Mouse (Mus musculus): ENCODE measurements around the gene Fut7. TPM values are rescaled to one million over a fixed set of nuclear protein-coding genes. Genes with fewer than 3 reads are reported as not detected.
"Not testable (repeated sequence)": the region's sequence is repeated elsewhere in the genome, so short reads cannot be mapped to it uniquely, and the experiment has no call there.

The Fut7 gene
- polyA plus RNA-seq, 1 experiment from 2014 or later, result not detected

DNA sequence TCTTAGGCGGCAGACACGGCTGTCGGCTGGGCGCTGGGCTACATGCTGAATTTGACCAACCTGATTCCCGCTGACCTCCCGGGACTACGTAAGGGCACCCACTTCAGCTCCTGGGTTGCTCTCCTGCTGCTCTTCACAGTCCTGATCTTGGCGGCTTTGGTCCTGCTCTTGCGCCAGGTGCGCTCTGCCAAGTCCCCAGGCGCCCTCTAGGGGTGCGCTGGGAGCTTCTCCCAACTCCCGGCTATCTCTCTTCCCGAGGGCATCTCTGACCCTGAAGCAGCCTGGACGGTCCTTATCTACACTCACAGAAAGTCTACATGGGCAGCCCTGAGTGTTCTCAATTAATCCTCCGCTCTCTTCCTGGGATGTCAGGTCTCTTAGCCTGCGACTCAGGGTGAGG lies 22.3 kb upstream of the Fut7 start:
- Histone ChIP-seq H3K4me1 (peaks cover 23% of the 10 kb centered on the region), H3K27me3 (ENCODE audit: insufficient read depth, poor library complexity, severe bottlenecking) (peaks cover 98% of the 10 kb centered on the region), H3K36me3 (no peaks in the 10 kb centered on the region), H3K9me3 (no peaks in the 10 kb centered on the region), H3K27ac (no peak overlapping the region), H3K4me3 (peak overlapping the region; percentile 22; the same call in 1 of the 2 replicates)
- no peak for DNase-seq (ENCODE audit: low spot score)
- 2% methylated on average over 17 of the region's 17 CpGs for WGBS

DNA sequence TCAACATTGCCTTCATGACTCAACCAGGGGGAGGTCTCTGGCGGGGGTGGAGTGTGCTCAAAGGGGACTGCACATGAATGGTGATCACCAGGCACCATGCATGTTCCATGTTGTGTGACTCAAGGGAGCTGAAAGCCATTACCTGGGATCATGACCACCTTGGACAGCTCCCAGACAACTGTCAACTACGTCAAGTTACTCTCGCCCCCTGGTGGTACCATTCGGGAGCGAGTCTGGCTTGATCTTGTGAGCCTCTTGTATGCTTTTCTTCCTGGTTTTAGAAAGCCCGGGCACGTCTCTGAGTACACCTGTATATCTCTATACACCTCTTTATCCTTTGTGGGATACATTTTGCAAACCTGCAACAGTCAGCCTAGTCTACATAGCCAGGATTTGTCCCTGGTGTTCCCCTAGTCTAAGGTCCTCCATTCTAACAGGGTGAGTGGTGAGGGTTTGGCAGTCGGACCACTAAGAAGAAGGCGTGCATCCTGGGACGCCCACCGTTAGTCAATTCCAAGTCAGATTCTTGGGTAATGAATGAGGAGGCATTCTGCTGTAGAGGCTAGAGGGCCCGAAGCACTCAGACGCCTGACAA lies 20.6 kb upstream of the Fut7 start:
- no peak overlapping the region for H3K27ac ChIP-seq
- H3K4me3 ChIP-seq, result peak overlapping the region; percentile 66
- H3K36me3 ChIP-seq, result no peaks in the 10 kb centered on the region
- WGBS, result 2% methylated on average over 13 of the region's 13 CpGs
- H3K4me1 ChIP-seq, result peaks cover 15% of the 10 kb centered on the region
- H3K27me3 ChIP-seq (ENCODE audit: insufficient read depth, poor library complexity, severe bottlenecking), result peaks cover 98% of the 10 kb centered on the region
- no peaks in the 10 kb centered on the region for H3K9me3 ChIP-seq
- DNase-seq (ENCODE audit: low spot score), result peak; percentile 88

DNA sequence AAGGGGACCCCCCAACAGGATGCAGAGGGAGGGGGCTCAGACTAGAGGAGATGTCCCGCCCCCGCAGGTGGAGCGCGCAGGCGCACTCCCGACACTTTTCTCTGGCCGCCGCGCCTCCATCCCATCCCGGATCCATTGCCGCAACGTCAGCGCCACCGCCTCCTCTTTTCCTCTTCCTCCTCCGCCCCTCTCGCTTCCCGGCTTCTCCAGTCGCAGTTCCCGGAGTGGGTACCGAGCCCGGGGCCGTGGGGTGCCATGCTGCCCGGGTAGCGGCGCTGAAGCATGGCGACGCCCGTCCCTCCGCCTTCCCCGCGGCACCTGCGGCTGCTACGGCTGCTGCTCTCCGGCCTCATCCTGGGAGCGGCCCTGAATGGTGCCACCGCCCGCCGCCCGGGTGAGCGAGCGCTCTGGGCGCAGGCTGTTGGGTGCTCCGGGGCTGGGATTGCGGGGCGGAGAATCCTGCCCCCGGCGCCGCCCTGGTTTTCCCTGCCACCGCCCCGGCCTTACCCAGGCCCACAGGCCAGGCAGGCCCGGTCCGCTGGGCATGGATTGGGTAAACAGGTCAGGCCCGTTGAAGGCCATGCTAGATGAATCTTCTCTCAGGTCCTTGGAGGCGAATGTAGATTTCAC lies 20.0 kb upstream of the Fut7 start:
- Histone ChIP-seq H3K4me3 (peak overlapping the region; percentile 66), H3K4me1 (peaks cover 15% of the 10 kb centered on the region), H3K27ac (no peak overlapping the region; the same call in 1 of the 2 replicates), H3K9me3 (no peaks in the 10 kb centered on the region), H3K36me3 (no peaks in the 10 kb centered on the region), H3K27me3 (ENCODE audit: insufficient read depth, poor library complexity, severe bottlenecking) (peaks cover 98% of the 10 kb centered on the region)
- no peak for DNase-seq (ENCODE audit: low spot score)
- 2% methylated on average over 54 of the region's 54 CpGs for WGBS

DNA sequence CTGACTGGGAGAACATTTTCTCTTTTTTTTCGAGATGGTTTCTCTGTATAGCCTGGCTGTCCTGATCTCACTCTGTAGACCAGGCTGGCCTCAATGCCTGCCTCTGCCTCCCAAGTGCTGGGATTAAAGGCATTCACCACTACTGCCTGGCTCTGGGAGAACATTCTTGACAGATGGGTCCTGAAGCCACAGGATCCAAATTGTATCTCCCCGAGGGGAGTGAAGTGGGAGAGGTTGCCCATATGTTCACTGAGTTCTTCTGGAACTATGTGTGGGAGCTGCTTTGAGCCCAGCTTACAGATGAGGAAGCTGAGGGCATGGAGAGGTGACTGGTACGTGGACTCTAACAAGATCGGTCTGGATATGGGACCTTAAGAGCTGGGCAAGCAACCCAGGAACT lies 19.1 kb upstream of the Fut7 start:
- Histone ChIP-seq H3K9me3 (no peaks in the 10 kb centered on the region), H3K27me3 (ENCODE audit: insufficient read depth, poor library complexity, severe bottlenecking) (peaks cover 94% of the 10 kb centered on the region), H3K27ac (no peak overlapping the region), H3K4me1 (peaks cover 15% of the 10 kb centered on the region), H3K36me3 (no peaks in the 10 kb centered on the region), H3K4me3 (peak overlapping the region; percentile 66; the same call in 1 of the 2 replicates)
- WGBS, result 73% methylated on average over 4 of the region's 4 CpGs
- DNase-seq (ENCODE audit: low spot score), result no peak

DNA sequence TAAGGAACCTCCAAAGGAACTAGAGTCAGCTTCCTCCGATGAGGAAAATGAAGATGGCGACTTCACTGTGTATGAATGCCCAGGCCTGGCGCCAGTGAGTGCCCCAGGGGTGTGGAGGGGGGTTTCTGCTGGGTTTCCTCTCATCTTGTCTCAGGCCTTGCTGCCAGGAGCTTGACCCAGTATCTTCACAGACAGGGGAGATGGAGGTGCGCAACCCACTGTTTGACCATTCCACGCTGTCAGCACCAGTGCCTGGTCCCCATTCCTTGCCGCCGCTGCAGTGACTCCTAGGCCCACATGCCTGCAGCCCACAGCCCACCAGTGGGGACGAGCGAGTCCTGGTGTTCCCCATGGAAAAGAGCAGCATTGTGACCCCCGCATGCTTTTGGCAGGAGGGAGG lies 14.2 kb upstream of the Fut7 start:
- 74% methylated on average over 10 of the region's 10 CpGs for WGBS
- Histone ChIP-seq H3K36me3 (no peaks in the 10 kb centered on the region), H3K27ac (no peak overlapping the region), H3K9me3 (no peaks in the 10 kb centered on the region), H3K4me3 (no peak overlapping the region), H3K27me3 (ENCODE audit: insufficient read depth, poor library complexity, severe bottlenecking) (peaks cover 57% of the 10 kb centered on the region), H3K4me1 (no peaks in the 10 kb centered on the region)
- no peak for DNase-seq (ENCODE audit: low spot score)

DNA sequence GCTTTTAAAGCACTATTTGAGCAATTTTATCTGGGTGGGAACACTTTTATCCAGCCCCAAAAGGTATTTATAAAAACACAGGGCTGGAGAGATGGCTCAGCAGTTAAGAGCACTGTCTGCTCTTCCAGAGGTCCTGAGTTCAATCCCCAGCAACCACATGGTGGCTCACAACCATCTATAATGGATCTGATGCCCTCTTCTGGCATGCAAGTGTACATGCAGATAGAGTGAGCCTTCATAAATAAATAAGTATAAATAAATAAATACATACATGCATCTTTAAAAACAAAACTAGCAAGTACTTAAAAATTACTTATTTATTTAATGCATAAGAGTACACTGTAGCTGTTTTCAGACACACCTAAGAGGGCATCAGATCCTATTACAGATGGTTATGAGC lies 9.6 kb upstream of the Fut7 start:
- not testable (repeated sequence) for H3K27ac ChIP-seq; DNase-seq (ENCODE audit: low spot score); H3K9me3 ChIP-seq; H3K4me1 ChIP-seq; H3K36me3 ChIP-seq; H3K4me3 ChIP-seq
- peaks cover 24% of the 10 kb centered on the region for H3K27me3 ChIP-seq (ENCODE audit: insufficient read depth, poor library complexity, severe bottlenecking)

DNA sequence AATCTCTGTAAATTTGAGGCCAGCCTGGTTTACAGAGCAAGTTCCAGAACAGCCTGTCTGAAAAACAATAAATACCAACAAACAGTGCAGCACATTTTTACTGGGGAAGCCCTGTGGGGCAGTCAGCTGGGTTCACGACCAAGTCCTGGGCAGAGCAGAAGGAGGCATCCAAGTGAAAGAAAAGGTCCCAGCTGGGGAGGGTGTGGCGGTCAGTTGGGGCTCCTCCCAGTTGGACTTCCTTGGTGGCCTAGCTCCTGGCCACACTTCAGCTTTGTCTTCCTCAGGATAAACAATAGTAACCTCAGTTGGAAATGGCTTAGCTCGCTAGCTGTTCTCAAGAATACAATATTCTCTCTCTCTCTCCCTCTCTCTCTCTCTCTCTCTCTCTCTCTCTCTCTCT lies 5.6 kb upstream of the Fut7 start:
- no peak for DNase-seq (ENCODE audit: low spot score)

DNA sequence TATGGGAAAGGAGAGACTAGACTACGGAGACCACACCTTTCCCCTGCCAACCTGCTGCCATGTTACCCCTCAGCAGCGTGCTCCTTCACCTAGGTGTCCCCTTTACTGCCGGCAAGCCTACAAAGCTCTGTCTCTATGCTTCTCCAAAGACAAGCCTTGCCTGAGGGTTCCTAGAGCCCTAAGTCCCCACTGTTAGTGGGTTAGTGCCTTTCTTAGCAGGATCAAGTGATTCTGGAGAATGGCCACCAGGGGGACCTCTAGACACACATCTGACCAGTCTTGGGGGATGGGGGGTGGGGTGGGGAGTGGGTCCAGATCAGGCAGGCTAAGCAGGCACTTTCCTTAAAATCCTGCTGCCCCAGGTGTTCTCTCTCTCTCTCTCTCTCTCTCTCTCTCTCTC lies 1.2 kb upstream of the Fut7 start:
- 12% methylated on average over 3 of the region's 3 CpGs for WGBS
- Histone ChIP-seq H3K9me3 (no peaks in the 10 kb centered on the region), H3K36me3 (no peaks in the 10 kb centered on the region), H3K27ac (no peak overlapping the region), H3K27me3 (ENCODE audit: insufficient read depth, poor library complexity, severe bottlenecking) (peaks cover 58% of the 10 kb centered on the region), H3K4me3 (no peak overlapping the region), H3K4me1 (no peaks in the 10 kb centered on the region)
- DNase-seq (ENCODE audit: low spot score), result no peak

More for the DNA sequence above, 5.6 kb upstream of the Fut7 start:
- H3K9me3 ChIP-seq, result no peaks in the 10 kb centered on the region
- WGBS, result 38% methylated on average over 3 of the region's 3 CpGs
- H3K4me1 ChIP-seq, result no peaks in the 10 kb centered on the region
- peaks cover 21% of the 10 kb centered on the region for H3K27me3 ChIP-seq (ENCODE audit: insufficient read depth, poor library complexity, severe bottlenecking)
- no peak overlapping the region for H3K4me3 ChIP-seq
- no peak overlapping the region for H3K27ac ChIP-seq
- H3K36me3 ChIP-seq, result no peaks in the 10 kb centered on the region

DNA sequence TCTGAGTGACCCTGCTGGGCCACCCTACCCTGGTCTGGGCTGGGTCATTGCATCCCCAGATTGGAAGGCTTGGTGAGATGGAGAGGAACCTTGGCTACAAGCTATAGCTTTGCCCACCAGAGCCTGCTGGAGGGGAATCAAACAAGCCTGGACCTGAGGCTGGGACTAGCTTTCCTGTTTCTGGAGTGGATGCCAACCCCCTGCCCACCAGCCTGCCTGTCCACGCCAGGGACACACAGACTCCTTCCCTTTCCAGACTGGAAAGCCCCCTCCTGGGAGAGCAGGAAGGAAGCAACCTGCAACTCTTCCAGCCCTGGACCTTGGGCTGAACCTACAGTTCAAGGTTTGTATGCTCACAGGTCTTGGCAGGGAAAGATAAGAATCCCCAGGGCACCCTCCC lies 559 bp downstream of the Fut7 start:
- no peaks in the 10 kb centered on the region for H3K36me3 ChIP-seq
- WGBS, result 50% methylated on average over 1 of the region's 1 CpGs
- no peak overlapping the region for H3K4me3 ChIP-seq
- no peak for DNase-seq (ENCODE audit: low spot score)
- peaks cover 4% of the 10 kb centered on the region for H3K4me1 ChIP-seq
- H3K9me3 ChIP-seq, result no peaks in the 10 kb centered on the region
- H3K27me3 ChIP-seq (ENCODE audit: insufficient read depth, poor library complexity, severe bottlenecking), result peaks cover 57% of the 10 kb centered on the region
- H3K27ac ChIP-seq, result no peak overlapping the region

DNA sequence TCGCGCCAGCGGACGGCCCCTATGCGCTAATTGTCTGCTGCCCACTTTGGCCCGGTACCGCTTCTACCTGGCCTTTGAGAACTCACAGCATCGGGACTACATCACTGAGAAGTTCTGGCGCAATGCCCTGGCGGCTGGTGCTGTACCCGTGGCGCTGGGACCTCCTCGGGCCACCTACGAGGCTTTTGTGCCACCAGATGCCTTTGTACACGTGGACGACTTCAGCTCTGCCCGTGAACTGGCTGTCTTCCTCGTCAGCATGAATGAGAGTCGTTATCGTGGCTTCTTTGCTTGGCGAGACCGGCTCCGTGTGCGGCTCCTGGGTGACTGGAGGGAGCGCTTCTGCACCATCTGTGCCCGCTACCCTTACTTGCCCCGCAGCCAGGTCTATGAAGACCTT lies 2.4 kb downstream of the Fut7 start:
- DNase-seq (ENCODE audit: low spot score), result no peak
- Histone ChIP-seq H3K27ac (no peak overlapping the region), H3K9me3 (no peaks in the 10 kb centered on the region), H3K36me3 (no peaks in the 10 kb centered on the region), H3K4me3 (no peak overlapping the region), H3K27me3 (ENCODE audit: insufficient read depth, poor library complexity, severe bottlenecking) (peaks cover 68% of the 10 kb centered on the region), H3K4me1 (peaks cover 12% of the 10 kb centered on the region)
- 44% methylated on average over 27 of the region's 27 CpGs for WGBS

DNA sequence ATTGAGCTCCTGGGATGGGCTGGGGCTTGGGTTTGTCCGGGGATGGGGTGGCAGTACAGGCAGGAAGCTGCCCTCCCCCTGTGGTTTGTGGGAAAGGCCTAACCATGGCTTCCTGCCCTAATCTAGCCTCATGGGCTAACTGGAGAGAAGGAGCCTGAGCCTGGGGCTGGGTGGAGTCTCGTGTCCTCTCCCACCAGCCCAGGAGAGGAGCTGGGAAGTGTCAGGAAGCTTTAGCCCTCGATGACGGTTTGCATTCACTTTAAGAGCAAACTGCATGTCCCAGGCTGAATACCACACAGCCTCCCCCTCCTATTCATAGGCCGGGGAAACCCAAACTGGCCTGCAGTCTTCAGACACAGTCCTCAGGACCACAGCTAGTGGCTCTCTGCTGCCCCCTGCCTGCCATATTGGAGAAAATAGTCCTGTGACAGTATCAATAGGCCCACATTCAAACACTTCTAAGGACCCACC lies 3.7 kb downstream of the Fut7 start:
- peaks cover 15% of the 10 kb centered on the region for H3K4me1 ChIP-seq
- 29% methylated on average over 5 of the region's 5 CpGs for WGBS
- no peak overlapping the region for H3K4me3 ChIP-seq
- H3K27me3 ChIP-seq (ENCODE audit: insufficient read depth, poor library complexity, severe bottlenecking), result peaks cover 79% of the 10 kb centered on the region
- DNase-seq (ENCODE audit: low spot score), result no peak
- H3K9me3 ChIP-seq, result no peaks in the 10 kb centered on the region
- no peaks in the 10 kb centered on the region for H3K36me3 ChIP-seq
- H3K27ac ChIP-seq, result no peak overlapping the region

DNA sequence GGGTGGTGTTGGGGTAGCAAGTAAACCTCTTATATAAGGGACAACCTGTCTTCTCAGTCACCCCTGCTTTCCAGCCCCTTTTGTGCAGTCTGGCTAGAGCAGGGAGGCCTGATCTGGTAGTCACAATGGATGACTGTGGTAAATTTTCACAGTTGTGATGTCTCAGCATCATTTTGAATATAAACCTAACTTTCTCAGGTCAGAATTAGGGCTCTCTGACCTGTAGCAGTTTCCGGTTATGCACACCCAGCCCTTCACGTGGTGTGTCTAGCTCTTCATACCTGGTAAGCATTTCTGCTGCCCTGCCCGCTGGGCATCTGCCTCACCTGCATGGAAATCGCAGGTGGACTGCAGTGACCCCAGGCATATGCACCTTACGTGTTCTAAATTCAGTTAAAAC lies 4.2 kb downstream of the Fut7 start:
- no peak for DNase-seq (ENCODE audit: low spot score)
- no peaks in the 10 kb centered on the region for H3K9me3 ChIP-seq
- H3K27me3 ChIP-seq (ENCODE audit: insufficient read depth, poor library complexity, severe bottlenecking), result peaks cover 80% of the 10 kb centered on the region
- no peak overlapping the region for H3K27ac ChIP-seq
- no peak overlapping the region for H3K4me3 ChIP-seq
- WGBS, result 85% methylated on average over 5 of the region's 5 CpGs
- no peaks in the 10 kb centered on the region for H3K36me3 ChIP-seq
- H3K4me1 ChIP-seq, result peaks cover 15% of the 10 kb centered on the region

DNA sequence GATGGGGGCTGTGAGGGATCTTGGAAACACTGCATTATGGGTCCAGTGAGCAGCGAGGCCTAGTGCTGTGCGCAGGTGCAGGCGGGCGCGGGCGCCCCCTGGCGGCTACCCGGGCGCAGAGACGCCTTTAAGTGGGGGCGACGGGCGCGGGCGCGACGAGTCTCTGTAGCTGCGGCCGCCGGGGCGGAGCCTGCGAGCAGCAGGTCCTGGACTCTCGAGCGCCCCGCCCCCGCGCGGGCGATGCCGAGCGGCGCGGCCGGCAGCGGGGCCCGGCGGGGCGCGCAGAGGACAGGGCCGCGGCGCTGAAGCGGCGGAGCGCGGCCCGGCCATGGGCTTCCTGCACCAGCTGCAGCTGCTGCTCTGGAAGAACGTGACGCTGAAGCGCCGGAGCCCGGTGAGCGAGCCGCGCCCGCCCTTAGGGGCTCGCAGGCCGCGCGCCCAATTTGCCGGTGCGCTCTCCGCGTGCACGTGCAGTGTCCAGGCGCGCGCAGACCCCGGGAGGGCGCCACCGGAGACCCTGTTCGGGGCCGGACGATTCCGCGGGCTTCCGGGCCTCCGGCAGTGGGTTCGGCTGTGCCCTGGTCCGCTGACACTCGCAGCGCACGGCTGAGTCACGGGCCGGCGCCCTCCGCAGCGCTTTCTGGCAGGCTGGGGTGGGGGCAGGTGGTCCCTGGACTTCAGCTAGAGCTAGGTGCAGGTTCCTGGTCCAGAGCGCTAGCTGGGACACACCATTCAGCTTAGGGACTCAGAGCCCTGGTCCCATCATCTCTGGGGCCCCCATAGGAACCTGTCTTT lies 5.6 kb downstream of the Fut7 start, which contains the start of gene Abca2:
Gene Abca2 (plus strand): TSS at position 262 of the 795 bp plus-strand sequence.
- peaks cover 15% of the 10 kb centered on the region for H3K4me1 ChIP-seq
- H3K4me3 ChIP-seq, result peak within 1 kb of the TSS; percentile 85
- WGBS, result 0% methylated on average over 86 of the region's 89 CpGs
- H3K27me3 ChIP-seq (ENCODE audit: insufficient read depth, poor library complexity, severe bottlenecking), result peaks cover 80% of the 10 kb centered on the region
- H3K9me3 ChIP-seq, result no peaks in the 10 kb centered on the region
- peak within 1 kb of the TSS; percentile 90 for H3K27ac ChIP-seq
- peak; percentile 94 for DNase-seq (ENCODE audit: low spot score)
- H3K36me3 ChIP-seq, result no peaks in the 10 kb centered on the region

All from heart, embryonic 10.5 days (tissue).